Mouse (Mus musculus) testis, adult 2 months (tissue): ENCODE measurements around the gene Lamb1. TPM values are rescaled to one million over a fixed set of nuclear protein-coding genes. Genes with fewer than 3 reads are reported as not detected.

Experiments
- H3K27ac ChIP-seq: fragments of 200-500 bp; 2 replicates; pipeline ENCODE4 v1.5.1; 2012; ENCODE audit warnings: low read depth, low read length; ENCODE audit not compliant: control insufficient read depth, insufficient read depth
- H3K27me3 ChIP-seq: fragments of 200-500 bp; 2 replicates; pipeline ENCODE4 v1.6.1; 2012; ENCODE audit warnings: mild to moderate bottlenecking, low read length, moderate library complexity; ENCODE audit not compliant: control insufficient read depth, insufficient read depth
- H3K36me3 ChIP-seq: fragments of 200-500 bp; 2 replicates; pipeline ENCODE4 v1.6.1; 2012; ENCODE audit warnings: mild to moderate bottlenecking, low read length; ENCODE audit not compliant: control insufficient read depth, insufficient read depth
- H3K4me1 ChIP-seq: fragments of 200-500 bp; 2 replicates; pipeline ENCODE4 v1.6.1; 2012; ENCODE audit warnings: low read length; ENCODE audit not compliant: control insufficient read depth, insufficient read depth
- H3K4me3 ChIP-seq: fragments of 200-500 bp; 2 replicates; pipeline ENCODE4 v1.5.1; 2012; ENCODE audit warnings: low read depth, mild to moderate bottlenecking, low read length, moderate library complexity, mixed read lengths; ENCODE audit not compliant: control insufficient read depth
- CTCF ChIP-seq: fragments of 200-500 bp; IDR thresholded peaks from 2 replicates; pipeline ENCODE4 v1.5.1; 2012; ENCODE audit warnings: low read depth, mild to moderate bottlenecking, inconsistent platforms, low read length, moderate library complexity; ENCODE audit not compliant: control insufficient read depth, insufficient read depth, insufficient replicate concordance
- POLR2A ChIP-seq: fragments of 200-500 bp; IDR thresholded peaks from 2 replicates; pipeline ENCODE4 v1.6.1; 2012; ENCODE audit warnings: low read depth, mild to moderate bottlenecking, inconsistent platforms, low read length, moderate library complexity; ENCODE audit not compliant: control insufficient read depth
- polyA plus RNA-seq: library from polyadenylated mRNA; depleted of rRNA; stranded (reverse); fragments of >200 nt; gene quantifications from 2 replicates; pipeline ENCODE4 v1.2.3, GENCODE M21; 2012; rRNA removed

The Lamb1 gene
- polyA plus RNA-seq, 1 experiment: 3.8 TPM

DNA sequence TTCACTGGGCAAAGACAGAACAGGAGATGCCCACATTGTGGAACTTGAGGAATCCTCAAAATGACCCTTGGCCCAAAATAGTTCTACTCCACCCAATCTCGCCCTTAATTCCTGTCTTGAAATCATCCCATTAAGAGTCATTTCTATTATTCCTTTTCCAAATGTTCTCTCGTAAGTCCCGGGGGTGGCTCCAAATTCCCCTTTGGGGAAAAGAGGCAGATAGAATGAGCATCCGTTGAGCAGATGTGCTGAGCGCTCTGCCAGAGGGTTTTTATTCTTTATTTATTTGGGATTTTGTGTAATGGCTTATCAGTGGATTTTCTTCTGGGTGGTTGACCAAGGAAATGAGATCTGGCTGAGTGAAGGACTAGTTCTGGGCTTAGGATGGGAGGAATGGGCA lies 102.7 kb downstream of the Lamb1 start:
- Histone ChIP-seq H3K27me3 (no peaks in the 10 kb centered on the region), H3K27ac (no peak overlapping the region), H3K36me3 (no peaks in the 10 kb centered on the region), H3K4me1 (no peaks in the 10 kb centered on the region), H3K4me3 (no peak overlapping the region)
- TF ChIP-seq POLR2A (no peak), CTCF (no peak)

DNA sequence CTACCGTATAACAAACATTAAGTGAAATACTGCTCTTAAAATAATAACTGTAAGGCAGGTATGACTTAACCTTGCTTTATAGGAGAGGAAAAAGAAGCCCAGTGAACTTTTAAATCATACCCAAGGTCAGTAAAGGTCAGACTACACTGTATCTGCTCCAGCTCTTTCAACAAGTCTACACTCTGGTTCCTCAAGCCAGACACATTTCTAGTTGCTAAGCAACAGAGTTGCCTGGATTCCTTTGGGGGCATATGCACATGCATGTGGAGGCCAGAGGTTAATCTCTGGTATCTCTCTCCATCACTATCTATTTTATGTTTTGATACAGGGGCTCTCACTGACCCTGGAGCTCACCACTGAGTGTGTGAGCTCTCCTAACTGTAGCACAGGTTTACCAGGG lies 104.1 kb downstream of the Lamb1 start:
- no peaks in the 10 kb centered on the region for H3K27me3 ChIP-seq
- TF ChIP-seq CTCF: no peak
- TF ChIP-seq POLR2A: no peak
- H3K27ac ChIP-seq: 0 out of 2 replicates have a peak overlapping the region, but pooled peaks have one; percentile 6
- no peaks in the 10 kb centered on the region for H3K36me3 ChIP-seq
- H3K4me1 ChIP-seq: no peaks in the 10 kb centered on the region
- H3K4me3 ChIP-seq: peak overlapping the region; percentile 11; the same call in 1 of the 2 replicates

DNA sequence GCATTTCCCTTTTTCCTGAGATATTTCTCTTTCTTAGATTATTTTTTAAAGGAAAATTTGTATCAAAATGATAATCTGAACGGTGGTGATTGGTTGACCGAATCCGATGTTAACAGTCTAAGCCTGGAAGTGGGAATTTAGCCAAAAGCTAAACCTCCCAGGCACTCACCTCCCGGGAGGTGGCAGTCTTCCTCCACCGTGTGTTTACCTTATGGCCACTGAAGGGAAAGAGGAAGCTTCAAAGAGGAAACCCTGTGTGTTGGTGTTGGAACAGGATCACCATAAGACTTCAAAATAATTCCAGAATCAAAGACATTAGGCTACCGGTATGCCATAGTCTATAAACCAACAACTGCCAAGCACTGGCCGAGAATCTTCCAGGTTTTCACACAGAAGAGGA lies 104.6 kb downstream of the Lamb1 start:
- peak overlapping the region; percentile 53 for H3K4me3 ChIP-seq
- H3K27ac ChIP-seq: no peak overlapping the region
- no peaks in the 10 kb centered on the region for H3K27me3 ChIP-seq
- peaks cover 1% of the 10 kb centered on the region for H3K4me1 ChIP-seq
- TF ChIP-seq POLR2A (no peak), CTCF (no peak)
- H3K36me3 ChIP-seq: no peaks in the 10 kb centered on the region

DNA sequence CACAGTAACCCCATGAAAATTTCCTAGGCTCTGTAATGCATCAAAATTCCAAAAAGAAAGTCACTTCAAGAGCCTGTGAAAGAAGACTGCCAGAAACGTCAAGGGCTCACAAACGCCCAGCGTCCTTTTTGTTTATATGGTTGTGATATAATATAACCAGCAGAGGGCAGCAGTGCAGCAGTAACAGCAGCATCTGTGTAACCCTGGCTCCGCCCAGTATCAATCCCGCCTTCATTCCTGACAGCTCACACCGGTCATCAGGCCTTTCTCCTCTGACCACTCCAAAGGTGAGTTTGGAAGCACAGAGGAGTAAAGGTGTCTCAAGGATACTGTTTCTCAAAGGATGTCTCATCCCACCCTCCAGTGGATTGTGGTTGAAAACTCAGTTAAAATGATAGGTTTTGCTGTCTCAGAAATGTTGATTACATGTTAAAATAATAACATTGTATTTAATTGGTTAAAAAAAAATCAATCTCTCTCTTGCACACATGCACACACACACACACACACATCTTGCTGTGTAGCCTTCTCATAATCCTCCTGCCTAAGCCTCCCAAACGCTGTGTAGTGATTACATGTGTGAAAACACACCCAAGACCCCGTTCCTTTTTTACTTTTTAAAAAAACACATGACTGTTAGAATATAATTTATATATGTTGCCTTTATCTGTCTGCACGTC lies 109.7 kb downstream of the Lamb1 start:
- H3K36me3 ChIP-seq: no peaks in the 10 kb centered on the region
- H3K27ac ChIP-seq: no peak overlapping the region
- no peak overlapping the region for H3K4me3 ChIP-seq
- peak; percentile 74; the same call in 1 of the 2 replicates for TF ChIP-seq CTCF
- no peak for TF ChIP-seq POLR2A
- no peaks in the 10 kb centered on the region for H3K27me3 ChIP-seq
- peaks cover 15% of the 10 kb centered on the region for H3K4me1 ChIP-seq

DNA sequence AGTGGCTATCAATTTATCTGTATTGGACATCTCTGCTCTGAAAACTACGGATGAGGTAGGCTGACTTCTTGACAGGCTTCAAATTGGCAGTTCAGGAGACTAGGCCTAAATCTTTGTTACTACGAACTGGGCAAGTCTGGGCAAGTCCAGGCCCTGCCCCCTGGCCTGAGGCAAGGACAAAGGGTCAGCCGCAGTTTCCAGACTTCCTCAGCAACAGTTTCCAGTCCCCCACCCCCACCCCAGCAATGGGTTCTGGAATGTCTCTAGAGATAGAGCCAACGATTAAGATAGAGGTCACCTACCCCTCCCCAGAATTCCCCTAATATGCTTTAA lies 110.2 kb downstream of the Lamb1 start:
- TF ChIP-seq CTCF (no peak), POLR2A (no peak)
- Histone ChIP-seq H3K4me1 (peaks cover 15% of the 10 kb centered on the region), H3K27ac (no peak overlapping the region), H3K36me3 (no peaks in the 10 kb centered on the region), H3K27me3 (no peaks in the 10 kb centered on the region), H3K4me3 (no peak overlapping the region)

DNA sequence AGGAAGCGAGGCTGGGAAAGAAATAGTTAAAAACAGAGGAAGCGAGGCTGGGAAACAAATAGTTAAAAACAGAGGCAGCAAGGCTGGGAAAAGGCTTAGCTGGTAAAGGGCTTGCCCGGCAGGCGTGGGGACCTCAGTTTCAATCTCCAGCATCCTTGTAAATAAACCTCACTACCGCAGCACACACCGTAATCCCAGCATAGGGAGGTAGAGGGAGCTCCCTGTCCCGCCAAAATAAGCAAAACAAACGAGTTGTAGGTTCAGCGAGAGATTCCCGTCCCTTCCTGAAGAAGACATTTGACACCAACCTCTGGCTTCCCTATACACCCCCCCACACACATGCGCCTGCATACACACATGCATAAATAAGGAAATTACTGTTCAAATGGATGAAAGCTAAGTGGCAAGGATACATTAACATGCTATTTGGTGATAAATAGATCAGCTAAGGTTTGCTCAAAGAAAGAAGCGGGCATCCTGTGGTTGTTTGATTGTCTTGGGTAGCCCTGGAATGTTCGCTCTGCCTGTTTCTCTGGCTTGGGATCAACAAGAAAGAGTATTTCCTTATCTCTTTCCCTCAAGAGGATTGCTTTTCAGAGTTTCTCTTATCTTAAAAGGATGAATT lies 111.4 kb downstream of the Lamb1 start:
- TF ChIP-seq CTCF (no peak), POLR2A (no peak)
- H3K4me3 ChIP-seq: no peak overlapping the region
- H3K4me1 ChIP-seq: peaks cover 15% of the 10 kb centered on the region
- H3K27ac ChIP-seq: no peak overlapping the region
- H3K36me3 ChIP-seq: no peaks in the 10 kb centered on the region
- no peaks in the 10 kb centered on the region for H3K27me3 ChIP-seq

DNA sequence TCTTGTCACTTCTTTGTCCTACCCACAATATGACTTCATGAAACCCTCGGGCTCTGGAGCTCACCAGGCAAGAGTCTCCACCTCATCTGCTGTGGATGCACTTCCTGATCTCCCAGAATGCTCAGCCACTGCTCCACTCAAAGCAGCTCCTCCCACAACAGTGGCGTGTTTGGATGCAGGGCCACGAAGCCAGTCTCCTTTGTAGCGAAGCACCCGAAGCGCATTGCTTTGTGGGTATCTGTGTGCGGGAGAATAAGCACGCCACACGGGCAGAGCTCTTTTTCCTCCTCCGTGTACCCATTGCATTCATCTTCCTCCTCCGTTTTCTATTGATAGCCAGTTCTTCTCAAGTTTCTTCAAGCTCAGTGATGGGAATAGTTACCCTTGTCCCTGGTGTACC lies 112.2 kb downstream of the Lamb1 start:
- TF ChIP-seq CTCF: no peak
- TF ChIP-seq POLR2A: no peak
- no peak overlapping the region for H3K27ac ChIP-seq
- H3K4me3 ChIP-seq: peak overlapping the region; percentile 0

More for the DNA sequence above, 112.2 kb downstream of the Lamb1 start:
- Histone ChIP-seq H3K36me3 (no peaks in the 10 kb centered on the region), H3K27me3 (no peaks in the 10 kb centered on the region), H3K4me1 (peaks cover 15% of the 10 kb centered on the region)

Other genes with a start within 250 kb of the Lamb1 start
- gene Fam110c, start 191.4 kb upstream of the Lamb1 start, polyA plus RNA-seq: 0.41 and 0.62 TPM in 2 replicates
- gene Gm6993, start 24.5 kb upstream of the Lamb1 start, polyA plus RNA-seq: not detected in 2 replicates
- gene Dld, start 86.2 kb downstream of the Lamb1 start, polyA plus RNA-seq: 18.9 and 24.4 TPM in 2 replicates
- gene Slc26a3, start 125.6 kb downstream of the Lamb1 start, polyA plus RNA-seq: 0.07 and 0.45 TPM in 2 replicates
- gene Cbll1, start 234.4 kb downstream of the Lamb1 start, polyA plus RNA-seq: 17.6 and 19.2 TPM in 2 replicates